Mouse (Mus musculus): Measurements from ENCODE around the gene Gpbp1l1.

Gene Gpbp1l1

GRCm38 (mm10) chr4:116635197-116635596 lies 77.7 kb downstream of the Gpbp1l1 start:
- no peak for DNase-seq (ENCODE audit: low spot score)

GRCm38 (mm10) chr4:116638821-116639220 lies 81.4 kb downstream of the Gpbp1l1 start:
- DNase-seq (ENCODE audit: low spot score), result no peak

- DNase-seq (ENCODE audit: low spot score), result no peak
Measured at GRCm38 (mm10) chr4:116642071-116642470, 84.6 kb downstream of the Gpbp1l1 start.
